Mouse (Mus musculus): ENCODE results near the gene Gm49403. TPM values are rescaled to one million over a fixed set of nuclear protein-coding genes. Genes with fewer than 3 reads are reported as not detected.

The Gm49403 gene
- polyA plus RNA-seq, 1 experiment from 2014 or later, result not detected

- H3K9ac ChIP-seq (ENCODE audit: low read length), result no peak overlapping the region
- 86% methylated on average over 6 of the region's 6 CpGs for WGBS
- ATAC-seq (replicated peaks; ENCODE audit: low FRiP score, low TSS enrichment, low read depth), result no peak
Measured at GRCm38 (mm10) chr19:8842961-8843360, 40.8 kb upstream of the Gm49403 start.

DNA sequence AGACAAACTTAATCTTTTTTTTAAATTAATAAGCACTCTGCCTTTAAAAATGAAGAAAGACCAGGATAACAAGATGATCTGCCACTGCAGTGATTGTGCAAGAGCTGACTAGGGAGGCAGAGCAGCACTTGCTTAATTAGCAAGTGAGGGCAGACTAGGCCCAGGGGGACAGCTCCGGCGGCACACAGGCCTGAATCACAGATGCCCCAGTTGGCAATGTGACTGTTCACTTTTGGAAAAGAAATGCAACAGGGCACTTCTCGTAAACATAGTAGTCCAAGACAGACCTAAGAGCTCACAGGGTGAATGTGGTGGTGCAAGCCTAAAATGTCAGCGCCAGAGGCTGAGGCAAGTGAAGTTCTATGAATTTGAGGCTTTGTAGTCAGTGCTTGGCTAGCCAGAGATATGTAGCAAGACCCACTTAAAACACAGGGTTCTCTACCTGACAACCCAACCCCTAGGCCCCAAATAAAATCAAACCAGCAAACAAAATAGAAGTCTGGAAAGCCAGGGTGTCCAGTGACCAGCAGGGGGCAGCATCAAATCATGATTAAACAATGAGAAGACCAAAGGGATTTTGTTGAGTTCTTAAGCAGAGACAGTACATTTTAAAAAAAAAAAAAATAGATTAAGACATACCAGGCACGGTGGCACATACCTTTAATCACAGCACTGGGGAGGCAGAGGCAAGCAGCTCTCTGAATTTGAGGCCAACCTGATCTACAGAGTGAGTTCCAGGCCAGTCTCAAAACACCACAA is 39.2 kb upstream of the Gm49403 start:
- no peaks in the 10 kb centered on the region for H3K27me3 ChIP-seq (replicated peaks; ENCODE audit: control insufficient read depth, insufficient read depth, low read length)
- H3K4me2 ChIP-seq (ENCODE audit: low read length), result no peak overlapping the region
- H3K36me3 ChIP-seq (ENCODE audit: control insufficient read depth, insufficient read depth, low read length), result peaks cover 27% of the 10 kb centered on the region
- no peak overlapping the region for H3K4me3 ChIP-seq (ENCODE audit: low read depth, low read length)
- H3K4me1 ChIP-seq (replicated peaks; ENCODE audit: control insufficient read depth, insufficient read depth, low read length), result peaks cover 13% of the 10 kb centered on the region
- no peak for ATAC-seq (replicated peaks; ENCODE audit: low FRiP score, low TSS enrichment, low read depth)
- WGBS, result 63% methylated on average over 5 of the region's 5 CpGs
- no peak overlapping the region for H3K27ac ChIP-seq (ENCODE audit: low read depth)
- H3K9me3 ChIP-seq (ENCODE audit: control insufficient read depth, low read length), result no peaks in the 10 kb centered on the region
- no peak overlapping the region for H3K9ac ChIP-seq (ENCODE audit: low read length)
- peak; percentile 91 for DNase-seq (ENCODE audit: low spot score)

More at GRCm38 (mm10) chr19:8842961-8843360, 40.8 kb upstream of the Gm49403 start:
- Histone ChIP-seq H3K27ac (ENCODE audit: low read depth) (no peak overlapping the region), H3K36me3 (ENCODE audit: control insufficient read depth, insufficient read depth, low read length) (peaks cover 22% of the 10 kb centered on the region), H3K4me3 (ENCODE audit: low read depth, low read length) (no peak overlapping the region), H3K9me3 (ENCODE audit: control insufficient read depth, low read length) (no peaks in the 10 kb centered on the region), H3K27me3 (replicated peaks; ENCODE audit: control insufficient read depth, insufficient read depth, low read length) (no peaks in the 10 kb centered on the region), H3K4me1 (replicated peaks; ENCODE audit: control insufficient read depth, insufficient read depth, low read length) (peaks cover 23% of the 10 kb centered on the region), H3K4me2 (ENCODE audit: low read length) (no peak overlapping the region)
- DNase-seq (ENCODE audit: low spot score), result no peak

GRCm38 (mm10) chr19:8848356-8848755 is 35.4 kb upstream of the Gm49403 start:
- H3K9ac ChIP-seq (ENCODE audit: low read length), result no peak overlapping the region
- 65% methylated on average over 5 of the region's 5 CpGs for WGBS
- no peaks in the 10 kb centered on the region for H3K27me3 ChIP-seq (replicated peaks; ENCODE audit: control insufficient read depth, insufficient read depth, low read length)
- H3K9me3 ChIP-seq (ENCODE audit: control insufficient read depth, low read length), result no peaks in the 10 kb centered on the region
- no peak overlapping the region for H3K4me3 ChIP-seq (ENCODE audit: low read depth, low read length)
- H3K4me2 ChIP-seq (ENCODE audit: low read length), result no peak overlapping the region
- H3K4me1 ChIP-seq (replicated peaks; ENCODE audit: control insufficient read depth, insufficient read depth, low read length), result peaks cover 7% of the 10 kb centered on the region; the same call in 1 of the 2 replicates
- no peak for DNase-seq (ENCODE audit: low spot score)
- no peak for ATAC-seq (replicated peaks; ENCODE audit: low FRiP score, low TSS enrichment, low read depth)
- no peak overlapping the region for H3K27ac ChIP-seq (ENCODE audit: low read depth)
- peaks cover 22% of the 10 kb centered on the region for H3K36me3 ChIP-seq (ENCODE audit: control insufficient read depth, insufficient read depth, low read length)

GRCm38 (mm10) chr19:8850402-8850901 is 33.3 kb upstream of the Gm49403 start, which contains the start of gene Lrrn4cl:
TSS of gene Lrrn4cl (plus strand) at chr19:8850768.
- ATAC-seq (replicated peaks; ENCODE audit: low FRiP score, low TSS enrichment, low read depth), result peak; percentile 69
- H3K4me3 ChIP-seq (ENCODE audit: low read depth, low read length), result peak within 1 kb of the TSS; percentile 6; the same call in 1 of the 2 replicates
- H3K9me3 ChIP-seq (ENCODE audit: control insufficient read depth, low read length), result no peaks in the 10 kb centered on the region
- peak within 1 kb of the TSS; percentile 10; the same call in 1 of the 2 replicates for H3K9ac ChIP-seq (ENCODE audit: low read length)
- peak within 1 kb of the TSS; percentile 33 for H3K4me2 ChIP-seq (ENCODE audit: low read length)
- peak; percentile 71 for DNase-seq (ENCODE audit: low spot score)
- H3K27me3 ChIP-seq (replicated peaks; ENCODE audit: control insufficient read depth, insufficient read depth, low read length), result no peaks in the 10 kb centered on the region
- peaks cover 22% of the 10 kb centered on the region for H3K36me3 ChIP-seq (ENCODE audit: control insufficient read depth, insufficient read depth, low read length)
- peak within 1 kb of the TSS; percentile 59 for H3K27ac ChIP-seq (ENCODE audit: low read depth)
- H3K4me1 ChIP-seq (replicated peaks; ENCODE audit: control insufficient read depth, insufficient read depth, low read length), result peaks cover 7% of the 10 kb centered on the region; the same call in 1 of the 2 replicates
- 25% methylated on average over 7 of the region's 7 CpGs for WGBS

GRCm38 (mm10) chr19:8851639-8852038 is 32.1 kb upstream of the Gm49403 start:
- no peak overlapping the region for H3K27ac ChIP-seq (ENCODE audit: low read depth)
- no peak overlapping the region for H3K9ac ChIP-seq (ENCODE audit: low read length)
- no peaks in the 10 kb centered on the region; the same call in 1 of the 2 replicates for H3K27me3 ChIP-seq (replicated peaks; ENCODE audit: control insufficient read depth, insufficient read depth, low read length)
- H3K9me3 ChIP-seq (ENCODE audit: control insufficient read depth, low read length), result no peaks in the 10 kb centered on the region
- peaks cover 7% of the 10 kb centered on the region; the same call in 1 of the 2 replicates for H3K4me1 ChIP-seq (replicated peaks; ENCODE audit: control insufficient read depth, insufficient read depth, low read length)
- H3K4me2 ChIP-seq (ENCODE audit: low read length), result no peak overlapping the region
- DNase-seq (ENCODE audit: low spot score), result no peak
- peaks cover 14% of the 10 kb centered on the region for H3K36me3 ChIP-seq (ENCODE audit: control insufficient read depth, insufficient read depth, low read length)
- no peak overlapping the region for H3K4me3 ChIP-seq (ENCODE audit: low read depth, low read length)
- no peak for ATAC-seq (replicated peaks; ENCODE audit: low FRiP score, low TSS enrichment, low read depth)
- WGBS, result 51% methylated on average over 7 of the region's 7 CpGs

GRCm38 (mm10) chr19:8852236-8852928 is 31.3 kb upstream of the Gm49403 start:
- WGBS, result 57% methylated on average over 10 of the region's 10 CpGs
- Histone ChIP-seq H3K4me1 (replicated peaks; ENCODE audit: control insufficient read depth, insufficient read depth, low read length) (peaks cover 7% of the 10 kb centered on the region; the same call in 1 of the 2 replicates), H3K4me2 (ENCODE audit: low read length) (no peak overlapping the region), H3K27me3 (replicated peaks; ENCODE audit: control insufficient read depth, insufficient read depth, low read length) (no peaks in the 10 kb centered on the region; the same call in 1 of the 2 replicates), H3K27ac (ENCODE audit: low read depth) (no peak overlapping the region), H3K9ac (ENCODE audit: low read length) (no peak overlapping the region), H3K9me3 (ENCODE audit: control insufficient read depth, low read length) (no peaks in the 10 kb centered on the region), H3K36me3 (ENCODE audit: control insufficient read depth, insufficient read depth, low read length) (peaks cover 6% of the 10 kb centered on the region; the same call in 1 of the 2 replicates), H3K4me3 (ENCODE audit: low read depth, low read length) (no peak overlapping the region)
- no peak for ATAC-seq (replicated peaks; ENCODE audit: low FRiP score, low TSS enrichment, low read depth)
- no peak for DNase-seq (ENCODE audit: low spot score)

GRCm38 (mm10) chr19:8853117-8853516 is 30.6 kb upstream of the Gm49403 start:
- H3K4me2 ChIP-seq (ENCODE audit: low read length), result no peak overlapping the region

GRCm38 (mm10) chr19:8857689-8858088 is 26.0 kb upstream of the Gm49403 start:
- WGBS, result 42% methylated on average over 4 of the region's 4 CpGs

More at GRCm38 (mm10) chr19:8853117-8853516, 30.6 kb upstream of the Gm49403 start:
- Histone ChIP-seq H3K4me1 (replicated peaks; ENCODE audit: control insufficient read depth, insufficient read depth, low read length) (peaks cover 7% of the 10 kb centered on the region; the same call in 1 of the 2 replicates), H3K9me3 (ENCODE audit: control insufficient read depth, low read length) (no peaks in the 10 kb centered on the region), H3K36me3 (ENCODE audit: control insufficient read depth, insufficient read depth, low read length) (peaks cover 5% of the 10 kb centered on the region; the same call in 1 of the 2 replicates), H3K27me3 (replicated peaks; ENCODE audit: control insufficient read depth, insufficient read depth, low read length) (no peaks in the 10 kb centered on the region; the same call in 1 of the 2 replicates), H3K27ac (ENCODE audit: low read depth) (no peak overlapping the region), H3K9ac (ENCODE audit: low read length) (no peak overlapping the region), H3K4me3 (ENCODE audit: low read depth, low read length) (no peak overlapping the region)
- WGBS, result 88% methylated on average over 3 of the region's 3 CpGs
- no peak for ATAC-seq (replicated peaks; ENCODE audit: low FRiP score, low TSS enrichment, low read depth)
- no peak for DNase-seq (ENCODE audit: low spot score)

More at GRCm38 (mm10) chr19:8857689-8858088, 26.0 kb upstream of the Gm49403 start:
- no peak overlapping the region for H3K4me2 ChIP-seq (ENCODE audit: low read length)
- DNase-seq (ENCODE audit: low spot score), result no peak
- no peaks in the 10 kb centered on the region for H3K9me3 ChIP-seq (ENCODE audit: control insufficient read depth, low read length)
- H3K27ac ChIP-seq (ENCODE audit: low read depth), result no peak overlapping the region
- H3K4me1 ChIP-seq (replicated peaks; ENCODE audit: control insufficient read depth, insufficient read depth, low read length), result no peaks in the 10 kb centered on the region
- H3K36me3 ChIP-seq (ENCODE audit: control insufficient read depth, insufficient read depth, low read length), result no peaks in the 10 kb centered on the region
- no peak overlapping the region for H3K4me3 ChIP-seq (ENCODE audit: low read depth, low read length)
- ATAC-seq (replicated peaks; ENCODE audit: low FRiP score, low TSS enrichment, low read depth), result peak; percentile 71; the same call in 1 of the 2 replicates
- H3K27me3 ChIP-seq (replicated peaks; ENCODE audit: control insufficient read depth, insufficient read depth, low read length), result no peaks in the 10 kb centered on the region; the same call in 1 of the 2 replicates
- no peak overlapping the region for H3K9ac ChIP-seq (ENCODE audit: low read length)
